Mouse (Mus musculus): ENCODE results near the gene Dock6. TPM values are rescaled to one million over a fixed set of nuclear protein-coding genes. Genes with fewer than 3 reads are reported as not detected.
A peak's percentile ranks its signal among the peaks of the same experiment; 100 is the strongest.

The Dock6 gene
- polyA plus RNA-seq, 1 experiment from 2014 or later, result 5.3 TPM

- no peak overlapping the region for H3K9ac ChIP-seq (ENCODE audit: low read depth, low read length)
- no peaks in the 10 kb centered on the region for H3K9me3 ChIP-seq (replicated peaks; ENCODE audit: control insufficient read depth, low read length)
- WGBS (ENCODE audit: insufficient replicate concordance), result 37% methylated on average over 3 of the region's 3 CpGs
- no peak overlapping the region for H3K27ac ChIP-seq (ENCODE audit: low read length)
- H3K4me1 ChIP-seq (ENCODE audit: control insufficient read depth, low read depth, low read length), result peaks cover 4% of the 10 kb centered on the region; the same call in 1 of the 2 replicates
- no peak overlapping the region for H3K4me2 ChIP-seq (ENCODE audit: low read depth, low read length)
- H3K4me3 ChIP-seq (ENCODE audit: low read depth, low read length), result no peak overlapping the region
- no peaks in the 10 kb centered on the region for H3K36me3 ChIP-seq (ENCODE audit: control insufficient read depth, insufficient read depth)
- ATAC-seq (ENCODE audit: low read depth), result no peak
- H3K27me3 ChIP-seq (ENCODE audit: control insufficient read depth, insufficient read depth, low read depth, low read length), result no peaks in the 10 kb centered on the region
Observed at GRCm38 (mm10) chr9:21808561-21808960, 43.9 kb downstream of the Dock6 start.

GRCm38 (mm10) chr9:21806976-21807375 is 45.5 kb downstream of the Dock6 start:
- Histone ChIP-seq H3K4me1 (ENCODE audit: control insufficient read depth, low read depth, low read length) (peaks cover 4% of the 10 kb centered on the region; the same call in 1 of the 2 replicates), H3K27me3 (ENCODE audit: control insufficient read depth, insufficient read depth, low read depth, low read length) (no peaks in the 10 kb centered on the region), H3K36me3 (ENCODE audit: control insufficient read depth, insufficient read depth) (no peaks in the 10 kb centered on the region), H3K4me3 (ENCODE audit: low read depth, low read length) (no peak overlapping the region), H3K27ac (ENCODE audit: low read length) (peak overlapping the region; percentile 59), H3K4me2 (ENCODE audit: low read depth, low read length) (no peak overlapping the region), H3K9ac (ENCODE audit: low read depth, low read length) (no peak overlapping the region), H3K9me3 (replicated peaks; ENCODE audit: control insufficient read depth, low read length) (no peaks in the 10 kb centered on the region)
- WGBS (ENCODE audit: insufficient replicate concordance), result 65% methylated on average over 11 of the region's 11 CpGs
- peak; percentile 9; the same call in 1 of the 2 replicates for ATAC-seq (ENCODE audit: low read depth)

- H3K27ac ChIP-seq (ENCODE audit: low read length), result peak overlapping the region; percentile 80
- H3K9ac ChIP-seq (ENCODE audit: low read depth, low read length), result no peak overlapping the region
- no peak overlapping the region for H3K4me3 ChIP-seq (ENCODE audit: low read depth, low read length)
- 19% methylated on average over 3 of the region's 3 CpGs for WGBS (ENCODE audit: insufficient replicate concordance)
- peak; percentile 87 for ATAC-seq (ENCODE audit: low read depth)
- H3K27me3 ChIP-seq (ENCODE audit: control insufficient read depth, insufficient read depth, low read depth, low read length), result no peaks in the 10 kb centered on the region
- no peaks in the 10 kb centered on the region for H3K9me3 ChIP-seq (replicated peaks; ENCODE audit: control insufficient read depth, low read length)
- H3K36me3 ChIP-seq (ENCODE audit: control insufficient read depth, insufficient read depth), result no peaks in the 10 kb centered on the region
- peaks cover 4% of the 10 kb centered on the region; the same call in 1 of the 2 replicates for H3K4me1 ChIP-seq (ENCODE audit: control insufficient read depth, low read depth, low read length)
- no peak overlapping the region for H3K4me2 ChIP-seq (ENCODE audit: low read depth, low read length)
Observed at GRCm38 (mm10) chr9:21806363-21806762, 46.1 kb downstream of the Dock6 start.

- 38% methylated on average over 13 of the region's 13 CpGs for WGBS (ENCODE audit: insufficient replicate concordance)
- Histone ChIP-seq H3K4me1 (ENCODE audit: control insufficient read depth, low read depth, low read length) (peaks cover 4% of the 10 kb centered on the region; the same call in 1 of the 2 replicates), H3K9me3 (replicated peaks; ENCODE audit: control insufficient read depth, low read length) (no peaks in the 10 kb centered on the region), H3K9ac (ENCODE audit: low read depth, low read length) (no peak overlapping the region), H3K27me3 (ENCODE audit: control insufficient read depth, insufficient read depth, low read depth, low read length) (no peaks in the 10 kb centered on the region), H3K36me3 (ENCODE audit: control insufficient read depth, insufficient read depth) (no peaks in the 10 kb centered on the region), H3K4me3 (ENCODE audit: low read depth, low read length) (no peak overlapping the region), H3K27ac (ENCODE audit: low read length) (no peak overlapping the region), H3K4me2 (ENCODE audit: low read depth, low read length) (no peak overlapping the region)
- ATAC-seq (ENCODE audit: low read depth), result peak; percentile 17; the same call in 1 of the 2 replicates
Observed at GRCm38 (mm10) chr9:21803986-21804644, 48.3 kb downstream of the Dock6 start.

GRCm38 (mm10) chr9:21801591-21801990 is 50.8 kb downstream of the Dock6 start:
- H3K36me3 ChIP-seq (ENCODE audit: control insufficient read depth, insufficient read depth), result no peaks in the 10 kb centered on the region
- peaks cover 12% of the 10 kb centered on the region for H3K4me1 ChIP-seq (ENCODE audit: control insufficient read depth, low read depth, low read length)
- no peak overlapping the region for H3K4me3 ChIP-seq (ENCODE audit: low read depth, low read length)
- H3K27ac ChIP-seq (ENCODE audit: low read length), result no peak overlapping the region
- no peak for ATAC-seq (ENCODE audit: low read depth)
- H3K27me3 ChIP-seq (ENCODE audit: control insufficient read depth, insufficient read depth, low read depth, low read length), result peaks cover 4% of the 10 kb centered on the region
- H3K9ac ChIP-seq (ENCODE audit: low read depth, low read length), result no peak overlapping the region
- WGBS (ENCODE audit: insufficient replicate concordance), result 66% methylated on average over 7 of the region's 7 CpGs
- no peaks in the 10 kb centered on the region for H3K9me3 ChIP-seq (replicated peaks; ENCODE audit: control insufficient read depth, low read length)
- H3K4me2 ChIP-seq (ENCODE audit: low read depth, low read length), result no peak overlapping the region

GRCm38 (mm10) chr9:21801121-21801520 is 51.3 kb downstream of the Dock6 start:
- Histone ChIP-seq H3K4me2 (ENCODE audit: low read depth, low read length) (no peak overlapping the region), H3K9ac (ENCODE audit: low read depth, low read length) (no peak overlapping the region), H3K27me3 (ENCODE audit: control insufficient read depth, insufficient read depth, low read depth, low read length) (peaks cover 4% of the 10 kb centered on the region), H3K36me3 (ENCODE audit: control insufficient read depth, insufficient read depth) (no peaks in the 10 kb centered on the region), H3K9me3 (replicated peaks; ENCODE audit: control insufficient read depth, low read length) (no peaks in the 10 kb centered on the region), H3K4me3 (ENCODE audit: low read depth, low read length) (no peak overlapping the region), H3K4me1 (ENCODE audit: control insufficient read depth, low read depth, low read length) (peaks cover 17% of the 10 kb centered on the region), H3K27ac (ENCODE audit: low read length) (no peak overlapping the region)
- no peak for ATAC-seq (ENCODE audit: low read depth)
- WGBS (ENCODE audit: insufficient replicate concordance), result 78% methylated on average over 7 of the region's 7 CpGs

- Histone ChIP-seq H3K36me3 (ENCODE audit: control insufficient read depth, insufficient read depth) (peaks cover 3% of the 10 kb centered on the region; the same call in 1 of the 2 replicates), H3K27ac (ENCODE audit: low read length) (peak overlapping the region; percentile 88), H3K4me3 (ENCODE audit: low read depth, low read length) (peak overlapping the region; percentile 74), H3K9ac (ENCODE audit: low read depth, low read length) (no peak overlapping the region), H3K27me3 (ENCODE audit: control insufficient read depth, insufficient read depth, low read depth, low read length) (peaks cover 4% of the 10 kb centered on the region), H3K4me2 (ENCODE audit: low read depth, low read length) (peak overlapping the region; percentile 89), H3K9me3 (replicated peaks; ENCODE audit: control insufficient read depth, low read length) (no peaks in the 10 kb centered on the region), H3K4me1 (ENCODE audit: control insufficient read depth, low read depth, low read length) (peaks cover 17% of the 10 kb centered on the region)
- 43% methylated on average over 3 of the region's 3 CpGs for WGBS (ENCODE audit: insufficient replicate concordance)
- ATAC-seq (ENCODE audit: low read depth), result peak; percentile 65
Observed at GRCm38 (mm10) chr9:21799010-21799350, 53.5 kb downstream of the Dock6 start.

- peak; percentile 80 for ATAC-seq (ENCODE audit: low read depth)
- H3K36me3 ChIP-seq (ENCODE audit: control insufficient read depth, insufficient read depth), result peaks cover 3% of the 10 kb centered on the region; the same call in 1 of the 2 replicates
- H3K9me3 ChIP-seq (replicated peaks; ENCODE audit: control insufficient read depth, low read length), result no peaks in the 10 kb centered on the region
- peak within 1 kb of the TSS; percentile 89 for H3K4me2 ChIP-seq (ENCODE audit: low read depth, low read length)
- 0% methylated on average over 51 of the region's 52 CpGs for WGBS (ENCODE audit: insufficient replicate concordance)
- peak within 1 kb of the TSS; percentile 74 for H3K9ac ChIP-seq (ENCODE audit: low read depth, low read length)
- peaks cover 17% of the 10 kb centered on the region for H3K4me1 ChIP-seq (ENCODE audit: control insufficient read depth, low read depth, low read length)
- H3K27ac ChIP-seq (ENCODE audit: low read length), result peak within 1 kb of the TSS; percentile 88
- H3K27me3 ChIP-seq (ENCODE audit: control insufficient read depth, insufficient read depth, low read depth, low read length), result peaks cover 4% of the 10 kb centered on the region
- H3K4me3 ChIP-seq (ENCODE audit: low read depth, low read length), result peak within 1 kb of the TSS; percentile 74
Observed at GRCm38 (mm10) chr9:21798345-21799009, 54.0 kb downstream of the Dock6 start, which contains the start of gene Kank2. Gene Kank2 (minus strand): TSS chr9:21798744.

GRCm38 (mm10) chr9:21797921-21798344 is 54.5 kb downstream of the Dock6 start:
- Histone ChIP-seq H3K27me3 (ENCODE audit: control insufficient read depth, insufficient read depth, low read depth, low read length) (peaks cover 4% of the 10 kb centered on the region), H3K36me3 (ENCODE audit: control insufficient read depth, insufficient read depth) (peaks cover 3% of the 10 kb centered on the region; the same call in 1 of the 2 replicates), H3K27ac (ENCODE audit: low read length) (peak overlapping the region; percentile 88), H3K4me2 (ENCODE audit: low read depth, low read length) (peak overlapping the region; percentile 89), H3K9me3 (replicated peaks; ENCODE audit: control insufficient read depth, low read length) (no peaks in the 10 kb centered on the region), H3K4me1 (ENCODE audit: control insufficient read depth, low read depth, low read length) (peaks cover 17% of the 10 kb centered on the region), H3K4me3 (ENCODE audit: low read depth, low read length) (peak overlapping the region; percentile 74), H3K9ac (ENCODE audit: low read depth, low read length) (peak overlapping the region; percentile 74)
- peak; percentile 62 for ATAC-seq (ENCODE audit: low read depth)
- under 1% methylated on average over 23 of the region's 26 CpGs for WGBS (ENCODE audit: insufficient replicate concordance)

All from liver, embryonic 16.5 days (tissue).